Mouse (Mus musculus): ENCODE data around the gene Adamts2.

GRCm38 (mm10) chr11:50658826-50659225, 56.9 kb downstream of the Adamts2 start:
- TF ChIP-seq CTCF (IDR thresholded peaks at IDR 0.05; ENCODE audit: control insufficient read depth, insufficient read depth, insufficient read length) (no peak), MAX (IDR thresholded peaks at IDR 0.05) (no peak), FOSL1 (IDR thresholded peaks at IDR 0.05; ENCODE audit: insufficient read depth, low read length, poor library complexity, severe bottlenecking) (no peak)

Data from C2C12 (cell line).